ENCODE assay signal across 17 mouse cellular contexts in genomic region chr15:9252891-9253290, GRCm38 (mm10).
A peak's percentile ranks its signal among the peaks of the same experiment; 100 is the strongest.
DNase-seq lines count a peak whose midpoint lies in the region.
"Had no signal": no experiment of that assay in that cellular context is flagged by ENCODE, and none has a peak within 500 bp of the region (broad histone marks: within the 10 kb centered on the region; RNA-seq: fewer than 3 reads in every experiment).

No protein-coding gene starts in this region.

- DNase-seq in kidney, adult 11 months, result peak; percentile 19
- DNase-seq in kidney, postnatal 4 days, result no peak
- DNase-seq in kidney, adult 9 months, result peak; percentile 73
- no peak for DNase-seq in kidney, adult 18-20 months
- peak; percentile 5 for DNase-seq in kidney, postnatal 10 days
- DNase-seq in yolk sac, embryonic 10.5 days (ENCODE audit: low spot score), result peak; percentile 19
- no peak for DNase-seq in testis, postnatal 10 days (ENCODE audit: low spot score)
- DNase-seq: adrenal gland, adult 8-10 months; adrenal gland, postnatal 36 days; cerebellum, adult 18-20 months; cerebellum, adult 9-11 months; cerebellum, postnatal 25 days; forebrain, postnatal 0 days; gastrocnemius, postnatal 25 days; heart, adult 18-20 months; heart, postnatal 10 days; heart, postnatal 36 days had no signal

Comparison
In these comparisons a context has a peak if more than half of its experiments do, and no peak if none do; other contexts are left out.
1. DNase-seq: peak in kidney, adult 11 months (single experiment), kidney, adult 9 months (single experiment), kidney, postnatal 10 days (single experiment) and yolk sac, embryonic 10.5 days (single experiment); none in kidney, postnatal 4 days (0 of 2), kidney, adult 18-20 months (single experiment) and testis, postnatal 10 days (single experiment).